Mouse (Mus musculus): ENCODE measurements around the gene Syap1. TPM values are rescaled to one million over a fixed set of nuclear protein-coding genes. Genes with fewer than 3 reads are reported as not detected.
"Not testable (repeated sequence)": the region's sequence is repeated elsewhere in the genome, so short reads cannot be mapped to it uniquely, and the experiment has no call there.

Syap1 gene
- polyA plus RNA-seq, 1 experiment from 2014 or later, result 40.1 TPM

DNA sequence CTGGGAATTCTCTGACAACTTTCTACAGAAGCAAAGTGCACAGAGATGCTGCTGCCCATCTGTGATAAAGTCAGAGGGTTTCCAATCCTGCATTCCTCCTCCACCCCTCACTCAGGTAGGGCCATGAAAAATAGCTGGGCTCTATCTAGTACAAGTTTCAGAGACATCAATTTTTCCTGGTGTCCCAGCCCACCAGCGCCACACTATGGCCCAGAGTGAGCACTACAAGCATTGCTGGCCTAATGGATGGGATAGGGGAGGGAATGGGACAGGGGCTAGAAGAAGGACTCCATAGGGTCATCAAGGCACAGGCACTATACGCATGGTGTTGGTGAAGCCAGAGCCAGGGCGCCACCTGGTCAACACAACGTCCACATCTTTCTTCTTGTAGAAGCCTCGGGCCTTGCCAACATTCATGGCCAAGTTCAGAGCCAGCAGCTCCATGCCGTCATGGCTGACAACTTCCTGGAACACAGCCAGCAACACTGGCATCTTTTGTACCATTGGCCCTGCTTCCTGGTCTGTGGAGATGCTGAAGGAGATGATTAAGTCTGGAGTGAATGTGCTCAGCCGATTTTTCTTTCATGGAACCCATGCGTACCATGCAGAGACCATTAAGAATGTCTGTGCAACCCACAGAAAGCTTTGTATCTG, 43.7 kb downstream of the Syap1 start:
- no peak overlapping the region for H3K27ac ChIP-seq (ENCODE audit: low read depth, low read length)
- H3K36me3 ChIP-seq (ENCODE audit: control insufficient read depth, insufficient read depth, low read length), result no peaks in the 10 kb centered on the region
- 73% methylated on average over 8 of the region's 8 CpGs for WGBS
- ATAC-seq (ENCODE audit: low FRiP score) (no peak), DNase-seq (ENCODE audit: low spot score) (no peak)
- no peaks in the 10 kb centered on the region for H3K9me3 ChIP-seq (ENCODE audit: control insufficient read depth, low read length)
- no peak overlapping the region for H3K9ac ChIP-seq (ENCODE audit: low read depth, low read length)
- no peak overlapping the region for H3K4me2 ChIP-seq (replicated peaks; ENCODE audit: low read depth, low read length)
- no peaks in the 10 kb centered on the region for H3K4me1 ChIP-seq (replicated peaks; ENCODE audit: control insufficient read depth, insufficient read depth, low read length)
- no peaks in the 10 kb centered on the region for H3K27me3 ChIP-seq (ENCODE audit: control insufficient read depth, insufficient read depth, low read length)
- H3K4me3 ChIP-seq (ENCODE audit: low read depth, low read length), result no peak overlapping the region

- Histone ChIP-seq H3K9ac (ENCODE audit: low read depth, low read length) (no peak overlapping the region), H3K27me3 (ENCODE audit: control insufficient read depth, insufficient read depth, low read length) (no peaks in the 10 kb centered on the region; the same call in 1 of the 2 replicates), H3K9me3 (ENCODE audit: control insufficient read depth, low read length) (no peaks in the 10 kb centered on the region), H3K4me3 (ENCODE audit: low read depth, low read length) (no peak overlapping the region), H3K4me1 (replicated peaks; ENCODE audit: control insufficient read depth, insufficient read depth, low read length) (no peaks in the 10 kb centered on the region), H3K36me3 (ENCODE audit: control insufficient read depth, insufficient read depth, low read length) (no peaks in the 10 kb centered on the region), H3K27ac (ENCODE audit: low read depth, low read length) (0 out of 2 replicates have a peak overlapping the region, but pooled peaks have one; percentile 6), H3K4me2 (replicated peaks; ENCODE audit: low read depth, low read length) (no peak overlapping the region)
- peak; percentile 23 for DNase-seq (ENCODE audit: low spot score)
- 33% methylated on average over 3 of the region's 3 CpGs for WGBS
- no peak for ATAC-seq (ENCODE audit: low FRiP score)
Measured at GRCm38 (mm10) chrX:162832101-162832500, 56.1 kb downstream of the Syap1 start.

GRCm38 (mm10) chrX:162831542-162831941, 56.7 kb downstream of the Syap1 start:
- Histone ChIP-seq H3K36me3 (ENCODE audit: control insufficient read depth, insufficient read depth, low read length) (no peaks in the 10 kb centered on the region), H3K27me3 (ENCODE audit: control insufficient read depth, insufficient read depth, low read length) (no peaks in the 10 kb centered on the region; the same call in 1 of the 2 replicates), H3K4me3 (ENCODE audit: low read depth, low read length) (no peak overlapping the region), H3K9me3 (ENCODE audit: control insufficient read depth, low read length) (no peaks in the 10 kb centered on the region), H3K9ac (ENCODE audit: low read depth, low read length) (no peak overlapping the region), H3K4me2 (replicated peaks; ENCODE audit: low read depth, low read length) (no peak overlapping the region), H3K27ac (ENCODE audit: low read depth, low read length) (0 out of 2 replicates have a peak overlapping the region, but pooled peaks have one; percentile 24), H3K4me1 (replicated peaks; ENCODE audit: control insufficient read depth, insufficient read depth, low read length) (no peaks in the 10 kb centered on the region)
- ATAC-seq (ENCODE audit: low FRiP score), result no peak
- WGBS, result 50% methylated on average over 1 of the region's 1 CpGs
- no peak for DNase-seq (ENCODE audit: low spot score)

- no peak for DNase-seq (ENCODE audit: low spot score)
- WGBS, result 31% methylated on average over 1 of the region's 1 CpGs
- H3K4me1 ChIP-seq (replicated peaks; ENCODE audit: control insufficient read depth, insufficient read depth, low read length), result no peaks in the 10 kb centered on the region
Measured at GRCm38 (mm10) chrX:162831036-162831435, 57.2 kb downstream of the Syap1 start.

GRCm38 (mm10) chrX:162830313-162830712, 57.9 kb downstream of the Syap1 start:
- not testable (repeated sequence) for H3K27ac ChIP-seq (ENCODE audit: low read depth, low read length); H3K4me2 ChIP-seq (replicated peaks; ENCODE audit: low read depth, low read length); H3K27me3 ChIP-seq (ENCODE audit: control insufficient read depth, insufficient read depth, low read length); H3K4me1 ChIP-seq (replicated peaks; ENCODE audit: control insufficient read depth, insufficient read depth, low read length); H3K9me3 ChIP-seq (ENCODE audit: control insufficient read depth, low read length); H3K4me3 ChIP-seq (ENCODE audit: low read depth, low read length); H3K9ac ChIP-seq (ENCODE audit: low read depth, low read length); DNase-seq (ENCODE audit: low spot score); H3K36me3 ChIP-seq (ENCODE audit: control insufficient read depth, insufficient read depth, low read length); ATAC-seq (ENCODE audit: low FRiP score)
- 71% methylated on average over 2 of the region's 2 CpGs for WGBS

More at GRCm38 (mm10) chrX:162831036-162831435, 57.2 kb downstream of the Syap1 start:
- H3K9ac ChIP-seq (ENCODE audit: low read depth, low read length), result no peak overlapping the region
- H3K27me3 ChIP-seq (ENCODE audit: control insufficient read depth, insufficient read depth, low read length), result no peaks in the 10 kb centered on the region; the same call in 1 of the 2 replicates
- H3K9me3 ChIP-seq (ENCODE audit: control insufficient read depth, low read length), result no peaks in the 10 kb centered on the region
- H3K27ac ChIP-seq (ENCODE audit: low read depth, low read length), result no peak overlapping the region
- H3K36me3 ChIP-seq (ENCODE audit: control insufficient read depth, insufficient read depth, low read length), result no peaks in the 10 kb centered on the region
- H3K4me3 ChIP-seq (ENCODE audit: low read depth, low read length), result no peak overlapping the region
- H3K4me2 ChIP-seq (replicated peaks; ENCODE audit: low read depth, low read length), result no peak overlapping the region
- no peak for ATAC-seq (ENCODE audit: low FRiP score)

DNA sequence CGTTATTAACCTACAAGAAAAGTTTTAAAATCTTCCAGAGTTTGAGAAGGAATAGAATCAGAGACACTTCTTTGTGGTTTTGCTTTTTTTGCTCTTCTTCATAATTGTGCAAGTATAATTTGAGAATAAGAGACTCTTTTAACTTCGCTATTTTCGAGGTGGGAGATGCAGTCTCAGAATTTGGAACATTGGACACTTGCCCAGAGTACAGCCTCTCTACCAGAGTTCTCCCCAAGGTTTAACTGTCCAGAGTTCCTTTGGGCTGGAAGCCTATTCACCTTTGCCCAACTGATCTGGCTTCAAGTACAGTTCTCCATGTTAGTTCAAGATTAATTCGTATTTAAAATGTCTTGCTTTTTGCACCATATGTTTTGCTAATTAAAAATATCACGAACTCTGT, 58.5 kb downstream of the Syap1 start:
- no peaks in the 10 kb centered on the region for H3K9me3 ChIP-seq (ENCODE audit: control insufficient read depth, low read length)
- H3K27ac ChIP-seq (ENCODE audit: low read depth, low read length), result no peak overlapping the region
- 52% methylated on average over 5 of the region's 5 CpGs for WGBS
- no peaks in the 10 kb centered on the region for H3K36me3 ChIP-seq (ENCODE audit: control insufficient read depth, insufficient read depth, low read length)
- ATAC-seq (ENCODE audit: low FRiP score) (0 out of 2 replicates have a peak, but pooled peaks have one; percentile 22), DNase-seq (ENCODE audit: low spot score) (no peak)
- H3K4me1 ChIP-seq (replicated peaks; ENCODE audit: control insufficient read depth, insufficient read depth, low read length), result no peaks in the 10 kb centered on the region
- H3K4me2 ChIP-seq (replicated peaks; ENCODE audit: low read depth, low read length), result no peak overlapping the region
- no peak overlapping the region for H3K9ac ChIP-seq (ENCODE audit: low read depth, low read length)
- no peaks in the 10 kb centered on the region; the same call in 1 of the 2 replicates for H3K27me3 ChIP-seq (ENCODE audit: control insufficient read depth, insufficient read depth, low read length)
- peak overlapping the region; percentile 57 for H3K4me3 ChIP-seq (ENCODE audit: low read depth, low read length)

DNA sequence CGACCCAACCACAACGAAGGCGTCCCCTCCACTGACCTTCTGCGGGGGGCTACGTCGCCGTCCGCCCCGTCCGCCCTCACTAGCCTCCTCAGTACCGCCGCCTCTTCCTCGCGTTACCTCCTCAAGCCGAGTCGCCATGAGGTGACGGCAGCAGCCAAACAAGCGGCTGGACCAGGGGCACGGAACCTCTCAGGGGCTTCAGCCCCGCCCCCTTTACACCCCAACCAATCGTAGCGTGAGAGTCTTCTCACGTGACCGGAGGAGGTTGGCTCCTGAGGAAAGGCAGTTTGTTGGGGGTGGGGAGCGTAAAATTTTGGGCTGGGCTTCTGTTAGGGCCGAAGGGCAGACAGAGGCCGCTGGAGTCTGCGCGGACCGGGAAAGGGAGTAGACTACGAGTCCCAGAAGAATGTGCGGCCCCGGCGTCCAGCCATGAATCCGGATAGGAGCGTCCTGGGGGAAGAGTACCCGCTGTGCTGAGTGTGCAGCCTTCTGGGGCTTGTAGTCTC, 59.0 kb downstream of the Syap1 start, which contains the start of gene Txlng:
Gene Txlng, minus strand, starts transcription at position 252 of the 506 bp plus-strand sequence.
- Histone ChIP-seq H3K9me3 (ENCODE audit: control insufficient read depth, low read length) (no peaks in the 10 kb centered on the region), H3K27ac (ENCODE audit: low read depth, low read length) (no peak within 1 kb of the TSS), H3K4me3 (ENCODE audit: low read depth, low read length) (peak within 1 kb of the TSS; percentile 57), H3K27me3 (ENCODE audit: control insufficient read depth, insufficient read depth, low read length) (no peaks in the 10 kb centered on the region; the same call in 1 of the 2 replicates), H3K4me2 (replicated peaks; ENCODE audit: low read depth, low read length) (peak within 1 kb of the TSS; percentile 81), H3K4me1 (replicated peaks; ENCODE audit: control insufficient read depth, insufficient read depth, low read length) (no peaks in the 10 kb centered on the region), H3K9ac (ENCODE audit: low read depth, low read length) (peak within 1 kb of the TSS; percentile 47; the same call in 1 of the 2 replicates), H3K36me3 (ENCODE audit: control insufficient read depth, insufficient read depth, low read length) (no peaks in the 10 kb centered on the region)
- peak; percentile 91 for DNase-seq (ENCODE audit: low spot score)
- ATAC-seq (ENCODE audit: low FRiP score), result peak; percentile 97
- 12% methylated on average over 37 of the region's 37 CpGs for WGBS

GRCm38 (mm10) chrX:162828783-162829182, 59.5 kb downstream of the Syap1 start:
- H3K4me3 ChIP-seq (ENCODE audit: low read depth, low read length), result peak overlapping the region; percentile 57
- H3K27ac ChIP-seq (ENCODE audit: low read depth, low read length), result no peak overlapping the region
- H3K9me3 ChIP-seq (ENCODE audit: control insufficient read depth, low read length), result no peaks in the 10 kb centered on the region
- WGBS, result 13% methylated on average over 16 of the region's 20 CpGs
- H3K36me3 ChIP-seq (ENCODE audit: control insufficient read depth, insufficient read depth, low read length), result no peaks in the 10 kb centered on the region
- peak overlapping the region; percentile 81 for H3K4me2 ChIP-seq (replicated peaks; ENCODE audit: low read depth, low read length)
- ATAC-seq (ENCODE audit: low FRiP score) (peak; percentile 55), DNase-seq (ENCODE audit: low spot score) (no peak)
- H3K9ac ChIP-seq (ENCODE audit: low read depth, low read length), result peak overlapping the region; percentile 47; the same call in 1 of the 2 replicates
- H3K27me3 ChIP-seq (ENCODE audit: control insufficient read depth, insufficient read depth, low read length), result no peaks in the 10 kb centered on the region; the same call in 1 of the 2 replicates
- H3K4me1 ChIP-seq (replicated peaks; ENCODE audit: control insufficient read depth, insufficient read depth, low read length), result no peaks in the 10 kb centered on the region
